ENCODE assay signal across 20 mouse cellular contexts in the genomic region with DNA sequence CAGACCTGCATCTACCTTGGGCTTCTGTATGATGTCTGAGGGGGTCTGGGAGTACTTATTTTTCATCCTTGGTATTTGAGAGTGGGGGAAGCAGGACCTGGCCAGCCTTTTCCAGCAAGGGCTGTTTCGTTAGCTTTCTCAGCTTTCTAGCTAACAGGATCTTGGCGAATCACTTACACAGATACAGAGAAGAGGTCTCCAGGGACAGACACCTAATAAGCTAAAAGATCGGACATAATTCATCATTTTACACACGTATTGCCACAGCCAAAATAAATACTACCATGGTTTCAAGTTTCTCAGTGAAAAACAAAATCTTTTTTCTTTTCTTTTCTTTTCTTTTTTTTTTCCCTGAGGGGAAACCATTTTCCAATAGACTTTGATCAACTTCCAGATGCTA.
DNase-seq lines count a peak whose midpoint lies in the region; ATAC-seq lines count a peak whose summit lies in the region.
"Had no signal": no experiment of that assay in that cellular context is flagged by ENCODE, and none has a peak within 500 bp of the region (broad histone marks: within the 10 kb centered on the region; RNA-seq: fewer than 3 reads in every experiment).

No protein-coding gene starts in this region.

- H3K4me3 ChIP-seq in embryonic facial prominence, embryonic 14.5 days (ENCODE audit: low read depth, low read length) = no peak overlapping the region
- no peak overlapping the region for H3K4me3 ChIP-seq in embryonic facial prominence, embryonic 10.5 days
- H3K4me3 ChIP-seq: embryonic facial prominence, embryonic 13.5 days; forebrain, embryonic 13.5 days; forebrain, embryonic 15.5 days had no signal

- H3K36me3 ChIP-seq in embryonic facial prominence, embryonic 14.5 days (ENCODE audit: control insufficient read depth, insufficient read depth, low read length) = no peaks in the 10 kb centered on the region
- no peaks in the 10 kb centered on the region for H3K36me3 ChIP-seq in embryonic facial prominence, embryonic 10.5 days (replicated peaks)
- H3K36me3 ChIP-seq: embryonic facial prominence, embryonic 13.5 days; forebrain, embryonic 15.5 days had no signal

- no peak for ATAC-seq in embryonic facial prominence, embryonic 14.5 days (ENCODE audit: low read depth)
- ATAC-seq: activated CD4-positive, CD25-positive, alpha-beta regulatory T cell, adult 4 months; forebrain, embryonic 13.5 days; forebrain, embryonic 15.5 days; forebrain, postnatal 0 days; Patski had no signal

- DNase-seq in embryonic facial prominence, embryonic 14.5 days (ENCODE audit: low spot score) = peak; percentile 65
- no peak for DNase-seq in embryonic facial prominence, embryonic 10.5 days (ENCODE audit: low spot score)
- DNase-seq in 3T3-L1 (ENCODE audit: low read depth, low spot score) (peak; percentile 78), adipocyte (ENCODE audit: low spot score) (peak; percentile 43)
- DNase-seq in layer of hippocampus, adult 11-12 months (ENCODE audit: low spot score) = no peak
- DNase-seq: adrenal gland, adult 2 months; adrenal gland, postnatal 10 days; adrenal gland, postnatal 25 days; cerebellum, adult 11 months; cerebellum, adult 18-20 months; cerebellum, adult 8-10 months; cerebellum, adult 9-11 months; cerebellum, postnatal 14 days; cerebellum, postnatal 36 days; forebrain, postnatal 0 days had no signal

- 56% methylated on average over 4 of the region's 4 CpGs for WGBS in embryonic facial prominence, embryonic 14.5 days
- WGBS in embryonic facial prominence, embryonic 10.5 days = 82% methylated on average over 4 of the region's 4 CpGs

- H3K27me3 ChIP-seq in embryonic facial prominence, embryonic 14.5 days (replicated peaks; ENCODE audit: control insufficient read depth, insufficient read depth, low read length) = no peaks in the 10 kb centered on the region
- H3K27me3 ChIP-seq in embryonic facial prominence, embryonic 10.5 days (replicated peaks; ENCODE audit: low read depth, poor library complexity, severe bottlenecking) = no peaks in the 10 kb centered on the region
- H3K27me3 ChIP-seq: embryonic facial prominence, embryonic 13.5 days; forebrain, embryonic 13.5 days; forebrain, embryonic 15.5 days; Patski had no signal

- H3K9me3 ChIP-seq in embryonic facial prominence, embryonic 14.5 days (ENCODE audit: control insufficient read depth, low read length) = no peaks in the 10 kb centered on the region
- H3K9me3 ChIP-seq in embryonic facial prominence, embryonic 10.5 days = no peaks in the 10 kb centered on the region
- H3K9me3 ChIP-seq: embryonic facial prominence, embryonic 13.5 days; forebrain, embryonic 13.5 days; forebrain, embryonic 15.5 days had no signal

- no peak overlapping the region for H3K4me2 ChIP-seq in embryonic facial prominence, embryonic 14.5 days (ENCODE audit: low read depth, low read length)
- H3K4me2 ChIP-seq: embryonic facial prominence, embryonic 13.5 days; forebrain, embryonic 13.5 days; forebrain, embryonic 15.5 days had no signal

- H3K27ac ChIP-seq in embryonic facial prominence, embryonic 14.5 days (replicated peaks; ENCODE audit: low read depth, low read length) = no peak overlapping the region
- H3K27ac ChIP-seq in embryonic facial prominence, embryonic 10.5 days (replicated peaks) = no peak overlapping the region
- H3K27ac ChIP-seq: embryonic facial prominence, embryonic 13.5 days; forebrain, embryonic 13.5 days; forebrain, embryonic 15.5 days had no signal

- no peak overlapping the region for H3K9ac ChIP-seq in embryonic facial prominence, embryonic 14.5 days (ENCODE audit: low read depth, low read length)
- H3K9ac ChIP-seq: embryonic facial prominence, embryonic 13.5 days; forebrain, embryonic 13.5 days; forebrain, embryonic 15.5 days; forebrain, postnatal 0 days had no signal

- peaks cover 34% of the 10 kb centered on the region for H3K4me1 ChIP-seq in embryonic facial prominence, embryonic 14.5 days (ENCODE audit: control insufficient read depth, insufficient read depth, low read length)
- no peaks in the 10 kb centered on the region; the same call in 1 of the 2 replicates for H3K4me1 ChIP-seq in embryonic facial prominence, embryonic 10.5 days

Comparison
In these comparisons a context has a peak if more than half of its experiments do, and no peak if none do; other contexts are left out.
1. DNase-seq: peak in embryonic facial prominence, embryonic 14.5 days (single experiment), 3T3-L1 (single experiment) and adipocyte (single experiment); none in embryonic facial prominence, embryonic 10.5 days (single experiment) and layer of hippocampus, adult 11-12 months (single experiment).